Mouse (Mus musculus): ENCODE data around the gene Cstl1. TPM values are rescaled to one million over a fixed set of nuclear protein-coding genes. Genes with fewer than 3 reads are reported as not detected.
"Not testable (repeated sequence)": the region's sequence is repeated elsewhere in the genome, so short reads cannot be mapped to it uniquely, and the experiment has no call there.

Cstl1 gene
- total RNA-seq (2015), result not detected in 2 replicates
- not detected in 2 replicates for total RNA-seq (2017)

GRCm38 (mm10) chr2:148750058-148750457 lies at the start of gene Cstl1:
Cstl1 (plus strand) TSS chr2:148750358.
- no peak for ATAC-seq (ENCODE audit: poor library complexity, severe bottlenecking)

- peak; percentile 78 for ATAC-seq (ENCODE audit: poor library complexity, severe bottlenecking)
These were observed 43.6 kb upstream of the Cstl1 start for GRCm38 (mm10) chr2:148706409-148707201.

GRCm38 (mm10) chr2:148707202-148707530 lies 43.0 kb upstream of the Cstl1 start:
- no peak for ATAC-seq (ENCODE audit: poor library complexity, severe bottlenecking)

- no peak for ATAC-seq (ENCODE audit: poor library complexity, severe bottlenecking)
These were observed 37.8 kb upstream of the Cstl1 start for GRCm38 (mm10) chr2:148712326-148712725.

GRCm38 (mm10) chr2:148717072-148717471 lies 33.1 kb upstream of the Cstl1 start:
- no peak for ATAC-seq (ENCODE audit: poor library complexity, severe bottlenecking)

GRCm38 (mm10) chr2:148719271-148719995 lies 30.7 kb upstream of the Cstl1 start:
- ATAC-seq (ENCODE audit: poor library complexity, severe bottlenecking), result peak; percentile 73

DNA sequence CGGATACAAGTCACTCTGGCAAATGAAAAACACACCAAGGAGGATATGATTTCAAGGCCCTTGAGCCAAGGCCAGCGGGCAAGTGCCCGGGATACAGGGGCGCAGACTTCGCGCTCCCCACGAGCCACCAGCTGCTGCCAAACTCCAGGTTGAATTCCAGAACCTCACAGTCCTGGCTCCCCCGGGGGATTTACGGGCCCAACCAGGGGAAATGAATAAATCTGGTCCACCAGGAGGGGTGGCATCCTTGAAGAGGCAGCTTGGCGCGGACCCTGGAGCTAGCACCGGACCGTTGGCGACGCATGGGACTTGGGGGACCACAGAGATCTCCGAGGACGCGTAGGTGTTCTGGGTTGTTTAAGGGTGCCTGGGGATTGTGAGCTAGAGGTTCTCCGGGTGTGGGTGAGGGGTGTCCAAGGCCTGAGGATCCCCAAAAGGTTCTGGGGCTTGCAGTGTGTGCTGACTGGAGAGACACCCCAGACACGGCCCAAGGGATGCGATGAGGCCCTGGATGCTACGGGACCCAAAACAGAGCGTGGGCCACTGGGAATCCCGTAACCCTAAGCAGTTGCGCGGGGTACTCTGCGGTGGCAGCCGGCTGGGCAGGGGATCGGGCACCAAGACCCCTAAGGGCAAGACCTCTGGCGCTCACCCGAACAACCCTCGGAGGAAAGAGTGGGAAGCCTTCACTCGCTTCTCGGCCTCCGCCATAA lies 18.4 kb upstream of the Cstl1 start:
- peak; percentile 31 for ATAC-seq (ENCODE audit: poor library complexity, severe bottlenecking)

DNA sequence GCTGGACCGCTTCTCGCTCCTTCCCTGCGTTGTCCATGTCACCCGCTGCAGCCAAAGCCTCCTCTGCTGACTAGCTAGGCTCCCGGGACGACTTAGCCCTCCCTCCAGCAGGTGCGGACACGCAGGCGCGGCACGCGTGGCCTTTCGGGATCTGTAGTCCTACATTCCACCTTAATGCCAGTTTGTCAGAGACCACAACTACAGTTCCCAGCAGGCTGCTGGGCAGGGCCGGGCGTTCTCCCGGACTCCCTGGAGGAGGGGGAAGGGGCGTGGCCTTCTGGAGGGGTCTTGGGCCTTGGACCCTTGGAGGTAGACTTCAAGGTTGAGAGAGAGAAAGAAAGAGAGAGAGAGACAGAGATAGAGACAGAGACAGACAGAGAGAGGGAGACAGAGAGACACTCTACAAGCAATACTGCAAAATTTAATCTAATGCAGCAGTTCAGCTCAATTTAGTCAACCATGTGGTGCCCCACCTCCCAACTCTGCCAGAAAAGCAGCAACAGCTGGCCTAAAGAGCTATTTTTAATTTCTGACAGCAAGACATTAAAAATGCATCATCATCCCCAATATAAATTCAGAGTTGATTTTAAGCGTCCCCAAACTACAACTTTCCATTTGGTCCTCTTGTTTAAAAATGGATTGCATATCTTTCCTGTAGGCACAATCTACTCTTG lies 17.7 kb upstream of the Cstl1 start, which contains the start of gene Napb:
Napb (minus strand) TSS at position 141 of the 674 bp plus-strand sequence.
- ATAC-seq (ENCODE audit: poor library complexity, severe bottlenecking), result peak; percentile 97

DNA sequence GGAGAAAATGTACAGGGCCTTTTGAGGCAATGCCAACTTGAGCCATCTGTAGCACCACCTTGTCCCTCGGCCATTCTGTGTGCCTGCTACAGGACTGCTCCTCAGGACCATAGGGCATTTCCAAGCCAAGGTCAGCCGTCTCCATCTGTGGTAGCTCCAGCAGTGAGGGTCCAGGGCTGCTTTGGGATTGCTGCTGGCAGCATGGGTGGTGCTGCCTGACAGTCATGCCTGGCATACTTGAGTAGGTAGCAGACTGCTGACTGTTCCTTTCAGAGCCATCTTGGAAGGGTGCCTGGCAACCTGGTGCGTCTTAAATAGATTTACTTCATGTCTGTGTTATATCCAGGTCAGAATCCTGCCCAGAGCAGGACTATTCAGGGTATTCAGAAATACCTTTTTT lies 7.2 kb upstream of the Cstl1 start:
- ATAC-seq (ENCODE audit: poor library complexity, severe bottlenecking), result no peak

GRCm38 (mm10) chr2:148743846-148744407 lies 6.2 kb upstream of the Cstl1 start:
- no peak for ATAC-seq (ENCODE audit: poor library complexity, severe bottlenecking)

- peak; percentile 89 for ATAC-seq (ENCODE audit: poor library complexity, severe bottlenecking)
These were observed 2.0 kb downstream of the Cstl1 start for GRCm38 (mm10) chr2:148751893-148752813.

- ATAC-seq (ENCODE audit: poor library complexity, severe bottlenecking), result no peak
These were observed 4.2 kb downstream of the Cstl1 start for GRCm38 (mm10) chr2:148754310-148754846.

- ATAC-seq (ENCODE audit: poor library complexity, severe bottlenecking), result peak; percentile 96
These were observed 13.7 kb downstream of the Cstl1 start for GRCm38 (mm10) chr2:148763648-148764388.

- not testable (repeated sequence) for ATAC-seq (ENCODE audit: poor library complexity, severe bottlenecking)
These were observed 21.2 kb downstream of the Cstl1 start, which contains the start of gene Cst11 for GRCm38 (mm10) chr2:148771397-148771796. Cst11 (minus strand) TSS chr2:148771497.

- no peak for ATAC-seq (ENCODE audit: poor library complexity, severe bottlenecking)
These were observed 31.6 kb downstream of the Cstl1 start, which contains the start of gene 8030411F24Rik for GRCm38 (mm10) chr2:148781709-148782108. 8030411F24Rik (plus strand) TSS chr2:148782009.

GRCm38 (mm10) chr2:148789142-148789541 lies 39.0 kb downstream of the Cstl1 start, which contains the start of gene Cst12:
Cst12 (plus strand) TSS chr2:148789361.
- ATAC-seq (ENCODE audit: poor library complexity, severe bottlenecking), result no peak

GRCm38 (mm10) chr2:148798485-148798884 lies 48.3 kb downstream of the Cstl1 start, which contains the start of gene Cst8:
Cst8 (plus strand) TSS chr2:148798785.
- no peak for ATAC-seq (ENCODE audit: poor library complexity, severe bottlenecking)

GRCm38 (mm10) chr2:148801491-148801921 lies 51.3 kb downstream of the Cstl1 start:
- no peak for ATAC-seq (ENCODE audit: poor library complexity, severe bottlenecking)
